Mouse (Mus musculus): ENCODE measurements around the gene Cog3. TPM values are rescaled to one million over a fixed set of nuclear protein-coding genes. Genes with fewer than 3 reads are reported as not detected.

Cog3 gene
- total RNA-seq, 4 experiments from 2014 or later, result 24.7 to 26.2 (median 25.5) TPM

DNA sequence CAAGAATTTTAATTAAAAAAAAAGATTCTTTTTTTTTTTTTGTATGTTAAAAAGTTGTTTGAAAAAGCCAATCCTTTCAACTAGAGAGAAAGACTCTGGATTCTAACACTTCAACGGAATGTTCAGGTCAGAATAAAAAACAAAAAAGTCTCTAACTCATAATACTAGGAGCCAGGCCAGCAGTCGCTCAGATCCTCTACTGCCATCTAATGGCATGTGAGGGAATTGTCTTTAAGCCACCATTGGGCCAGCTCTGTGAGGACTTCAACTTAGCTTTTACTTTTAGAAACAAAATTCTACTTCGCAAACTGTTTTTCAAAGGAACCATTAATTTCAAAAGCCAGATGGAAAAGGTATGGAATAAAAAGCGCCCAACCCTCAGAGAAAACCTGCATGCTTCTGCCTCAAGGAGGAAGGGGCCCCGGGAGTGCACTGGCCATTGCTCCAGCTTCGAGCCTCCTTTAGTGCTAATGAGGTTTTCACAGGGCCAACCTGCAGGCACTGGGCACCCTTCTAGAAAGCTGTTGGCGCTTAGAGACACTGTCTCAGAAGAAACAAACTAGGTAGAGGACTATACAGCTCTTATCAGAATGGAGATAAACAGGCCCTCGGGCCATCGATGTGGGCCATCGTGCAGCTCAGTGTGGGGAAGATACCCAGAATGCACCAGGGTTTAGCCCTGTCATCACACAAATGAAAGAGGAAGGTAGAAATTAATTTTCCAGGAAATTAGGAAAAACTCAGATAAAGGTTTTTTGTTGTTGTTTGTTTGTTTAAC is 6.9 kb upstream of the Cog3 start:
- DNase-seq (ENCODE audit: low spot score in 2 of 2), result no peak

DNA sequence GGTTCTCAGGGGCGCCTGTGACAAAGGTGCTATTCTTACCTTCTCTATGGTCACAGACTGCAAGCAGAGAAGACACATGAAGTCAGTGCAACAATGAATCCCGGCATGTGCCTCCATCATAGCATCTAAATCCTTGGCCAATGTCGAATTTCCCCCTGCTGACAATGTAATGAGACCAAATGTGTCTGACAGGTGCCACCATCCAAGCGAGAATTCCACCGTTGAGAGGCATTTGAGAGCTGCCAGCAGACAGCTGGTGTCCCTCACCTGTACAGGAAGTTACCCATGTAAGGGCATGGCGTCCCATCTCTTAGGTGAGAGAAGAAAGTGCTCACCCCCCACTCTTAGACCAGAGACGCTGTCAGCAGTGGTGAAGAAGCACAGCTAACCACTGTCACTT is 4.1 kb upstream of the Cog3 start:
- DNase-seq (ENCODE audit: low spot score in 2 of 2), result no peak

DNA sequence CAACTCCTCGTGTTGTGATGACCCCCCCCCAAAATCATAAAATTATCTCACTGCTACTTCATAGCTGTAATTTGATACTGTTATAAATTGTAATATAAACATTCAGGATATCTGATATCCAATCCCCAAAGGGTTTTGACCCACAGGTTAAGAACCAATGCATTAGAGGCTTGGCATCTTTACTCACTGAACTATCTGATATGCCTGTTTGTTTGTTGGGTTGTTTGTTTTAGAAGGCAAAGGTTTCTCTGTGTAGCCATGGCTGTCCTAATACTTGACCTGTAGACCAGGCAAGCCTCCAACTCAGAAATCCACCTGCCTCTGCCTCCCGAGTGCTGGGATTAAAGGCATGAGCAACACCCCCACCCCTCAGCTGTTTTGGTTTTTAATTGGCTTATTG is 3.5 kb upstream of the Cog3 start:
- DNase-seq (ENCODE audit: low spot score in 2 of 2), result no peak

DNA sequence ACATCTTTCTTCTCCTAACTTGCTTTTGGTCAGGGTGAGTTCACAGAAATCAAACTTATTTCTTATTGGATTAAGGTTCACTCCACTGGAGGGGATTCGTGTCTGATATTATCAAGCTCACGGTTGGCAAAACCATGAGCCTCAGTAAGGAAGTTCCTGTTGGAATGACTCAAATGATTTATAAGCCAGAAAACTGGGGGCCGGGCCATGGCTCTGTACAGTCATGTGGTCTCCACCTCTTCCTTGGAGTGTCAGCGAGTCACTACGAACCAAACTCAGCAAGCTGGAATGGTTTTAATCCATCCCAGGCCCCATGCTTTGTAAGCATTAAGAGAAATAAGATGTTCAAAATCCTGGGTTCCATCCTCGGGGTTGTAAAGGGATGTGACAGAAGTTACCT is 2.7 kb upstream of the Cog3 start:
- DNase-seq (ENCODE audit: low spot score in 2 of 2), result no peak

DNA sequence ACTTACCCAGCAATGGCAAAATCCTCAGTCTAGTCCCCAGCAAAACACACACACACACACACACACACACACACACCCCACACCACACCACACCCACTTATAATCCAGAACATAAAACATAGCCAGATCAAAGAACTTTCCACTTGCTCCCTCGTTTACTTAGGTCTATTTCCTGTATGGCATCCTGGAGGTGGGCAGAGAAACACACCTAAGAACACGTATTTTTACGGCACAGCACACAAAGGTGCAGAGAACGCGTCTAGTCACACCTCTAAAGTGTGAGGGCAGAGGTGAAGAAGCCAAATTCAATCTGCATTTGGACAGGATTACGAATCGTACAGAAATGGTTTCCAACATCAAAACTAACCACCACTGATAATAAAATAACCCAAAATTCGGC is 1.1 kb downstream of the Cog3 start:
- no peak for DNase-seq (ENCODE audit: low spot score in 2 of 2)

DNA sequence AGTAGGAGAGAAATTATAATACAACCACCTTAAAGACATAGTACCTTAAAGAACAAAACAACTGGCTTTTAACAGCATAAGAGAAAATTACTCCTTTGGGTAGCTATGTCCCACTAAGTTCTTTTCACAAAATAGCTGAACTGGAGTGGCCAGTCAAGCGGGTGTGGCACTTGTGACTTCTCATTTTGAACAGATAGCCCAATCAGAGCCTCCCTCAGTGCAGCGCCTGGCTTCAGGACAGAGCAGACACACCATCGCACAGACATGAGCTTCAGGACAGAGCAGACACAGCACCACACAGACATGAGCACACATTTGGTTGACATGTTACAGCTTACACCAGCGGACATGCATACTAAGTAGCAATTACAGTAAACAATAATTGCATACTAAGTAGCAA is 3.3 kb downstream of the Cog3 start:
- no peak for DNase-seq (ENCODE audit: low spot score in 2 of 2)

DNA sequence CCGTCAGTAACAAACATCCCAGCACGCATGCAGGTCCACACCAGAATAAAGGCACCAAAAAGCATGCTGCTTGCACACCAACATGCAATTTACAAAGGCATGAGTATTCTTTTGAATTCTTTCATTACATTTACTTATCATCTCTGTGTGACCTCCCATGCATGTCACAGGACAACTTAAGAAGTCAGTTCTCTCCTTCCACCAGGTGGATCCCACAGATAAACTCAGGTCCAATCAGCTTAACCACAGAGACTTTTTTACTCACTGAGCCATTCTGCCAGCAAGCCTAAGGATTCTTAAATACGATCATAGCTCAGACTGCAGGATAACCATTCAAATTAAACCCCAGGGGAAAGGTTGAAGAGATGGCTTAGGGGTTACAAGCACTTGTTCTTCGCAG is 5.2 kb downstream of the Cog3 start:
- DNase-seq (ENCODE audit: low spot score in 2 of 2), result no peak

DNA sequence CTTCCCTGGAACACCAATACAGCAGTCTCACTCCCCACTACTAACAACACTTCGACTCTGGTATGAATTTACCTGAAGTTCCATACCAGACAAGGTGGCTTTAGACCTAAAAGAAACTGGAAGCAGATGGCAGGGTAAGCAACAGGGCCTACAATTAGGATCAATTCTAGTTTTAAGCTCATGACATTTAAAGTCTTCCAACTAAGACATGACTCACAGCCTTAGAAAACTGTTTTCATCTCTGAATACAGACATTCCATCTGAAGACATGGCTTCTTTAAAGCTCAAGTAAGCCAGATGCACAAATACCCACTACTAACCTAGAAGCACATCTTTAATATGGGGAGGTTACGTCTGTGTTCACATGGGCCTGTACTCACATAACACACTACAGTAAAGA is 6.4 kb downstream of the Cog3 start:
- no peak for DNase-seq (ENCODE audit: low spot score in 2 of 2)

DNA sequence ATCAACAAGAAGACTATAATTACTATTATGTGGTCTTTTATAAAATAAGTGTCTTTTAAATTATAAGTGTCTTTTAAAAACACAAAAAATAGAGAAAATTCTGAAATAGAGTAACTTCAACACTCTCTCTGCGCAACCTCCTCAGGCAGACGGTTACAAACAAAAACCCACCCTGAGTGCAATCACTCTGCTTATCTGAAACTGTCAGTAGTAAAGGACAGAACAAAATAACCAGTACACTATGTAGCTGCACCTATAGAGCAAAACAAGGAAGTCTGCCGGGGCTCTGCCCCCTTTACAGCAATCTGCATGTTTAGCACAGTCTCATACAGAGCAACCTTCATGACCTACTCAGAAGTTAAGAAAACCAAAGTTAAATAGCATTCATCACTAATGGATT is 12.4 kb downstream of the Cog3 start:
- DNase-seq (ENCODE audit: low spot score in 2 of 2), result no peak

DNA sequence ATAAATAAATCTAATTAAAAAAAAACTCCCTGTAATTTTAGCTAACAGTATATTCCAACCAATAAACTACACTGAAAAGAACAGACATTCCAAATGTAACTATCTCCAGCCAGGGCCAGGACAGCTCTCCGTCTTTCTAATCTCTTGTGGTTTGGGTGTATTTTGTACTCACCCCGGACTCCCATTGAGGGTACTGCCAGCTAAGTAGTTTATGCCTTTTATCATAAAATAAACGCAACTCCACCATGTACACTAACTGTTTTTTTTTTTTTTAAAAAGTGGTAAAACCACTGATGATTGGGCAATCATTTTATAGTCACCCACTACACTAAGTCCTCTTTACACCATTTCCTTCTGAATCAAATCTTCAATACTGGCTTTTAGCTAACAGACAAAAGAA is 18.7 kb downstream of the Cog3 start:
- DNase-seq (ENCODE audit: low spot score in 2 of 2), result no peak

DNA sequence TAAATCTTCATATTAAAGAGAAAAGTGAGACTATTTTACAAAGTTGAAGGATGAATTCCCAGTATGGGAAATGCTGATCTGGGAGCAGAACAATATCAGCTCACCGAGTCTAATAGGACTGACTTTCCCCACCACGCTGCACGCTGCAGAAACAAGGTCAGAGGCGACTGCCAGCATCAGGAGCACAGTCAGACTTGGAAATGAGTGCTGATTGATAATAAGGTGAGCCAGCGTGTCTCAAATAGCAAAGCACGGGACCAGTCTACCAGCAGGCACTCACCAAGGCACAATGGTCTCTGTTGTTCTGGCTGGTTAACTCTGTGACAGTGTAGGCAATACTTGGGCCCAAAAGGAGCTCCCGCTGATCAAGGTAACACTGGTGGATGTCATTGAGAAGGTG is 21.7 kb downstream of the Cog3 start:
- no peak for DNase-seq (ENCODE audit: low spot score in 2 of 2)

DNA sequence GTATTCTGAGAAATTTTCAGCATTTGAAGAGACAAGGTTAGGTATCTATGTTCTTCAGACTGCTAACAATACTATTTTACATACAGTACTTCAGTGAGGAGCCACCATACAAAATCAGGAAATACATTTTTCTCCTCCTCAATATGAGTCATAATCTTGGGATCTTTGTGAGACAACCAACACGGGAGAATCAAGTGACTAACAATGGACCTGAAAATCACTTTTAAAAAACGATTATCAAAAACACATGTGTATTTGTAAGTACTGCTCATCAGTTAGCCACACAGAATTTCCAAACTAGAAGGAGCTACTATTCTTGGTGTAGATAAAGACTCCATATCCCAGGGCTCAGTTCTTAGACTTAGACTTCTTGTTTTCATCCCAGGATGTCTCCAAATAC is 23.0 kb downstream of the Cog3 start:
- no peak for DNase-seq (ENCODE audit: low spot score in 2 of 2)

DNA sequence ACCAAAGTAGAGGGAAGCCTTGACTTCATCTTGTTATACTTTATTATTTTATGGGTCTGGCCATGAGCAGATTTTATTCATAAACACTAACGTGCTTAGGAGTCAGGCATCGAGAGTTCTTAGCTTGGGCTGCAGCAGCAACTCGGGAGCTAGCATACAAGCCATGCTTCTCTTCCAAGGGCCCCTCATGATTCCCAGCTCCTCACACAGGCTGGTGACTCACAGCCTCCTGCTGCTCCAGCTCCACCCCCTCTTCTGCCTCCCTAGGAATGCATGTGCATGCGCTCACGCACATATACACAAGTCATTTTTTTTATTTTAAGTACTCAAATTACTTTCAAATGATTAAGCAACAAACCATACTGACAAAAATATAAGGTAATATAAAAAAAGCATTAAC is 26.2 kb downstream of the Cog3 start:
- no peak for DNase-seq (ENCODE audit: low spot score in 2 of 2)

DNA sequence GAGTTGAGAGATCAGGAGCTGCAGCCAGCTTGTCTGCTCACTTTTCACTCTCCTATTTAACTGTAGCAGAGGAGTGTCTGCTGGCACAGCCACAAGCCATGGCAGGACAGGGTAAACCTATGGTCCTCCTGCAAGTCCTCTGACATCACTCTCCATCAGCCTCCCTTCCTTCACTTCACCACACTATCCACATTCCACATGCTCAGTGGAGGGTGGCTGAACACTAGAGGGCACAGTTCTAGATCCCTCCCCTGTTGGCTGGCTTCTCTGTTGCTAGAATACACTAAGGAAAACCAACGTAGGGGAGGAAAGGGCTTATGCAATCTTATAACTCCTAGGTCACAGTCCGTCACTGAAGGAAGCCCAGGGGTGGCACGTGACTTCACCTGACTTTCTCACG is 27.3 kb downstream of the Cog3 start:
- DNase-seq (ENCODE audit: low spot score in 2 of 2), result no peak

DNA sequence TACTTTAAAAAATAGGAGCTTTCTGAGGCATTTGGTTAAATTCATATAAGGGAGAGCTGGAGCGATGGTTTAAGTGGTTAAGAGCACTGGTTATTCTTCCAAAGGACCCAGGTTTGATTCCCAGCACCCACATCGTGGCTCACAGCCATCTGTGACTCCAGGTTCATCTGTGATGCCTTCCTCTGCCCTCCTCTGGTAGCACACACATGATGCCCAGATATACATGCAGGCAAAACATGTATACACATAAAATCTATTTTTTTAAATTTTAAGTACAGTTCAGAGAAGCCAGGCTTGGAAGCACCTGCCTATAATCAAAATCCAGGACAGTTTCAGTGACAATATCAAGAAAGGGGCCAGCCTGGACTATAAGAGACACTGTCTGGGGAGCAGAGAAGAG is 31.5 kb downstream of the Cog3 start:
- DNase-seq (ENCODE audit: low spot score in 2 of 2), result no peak

DNA sequence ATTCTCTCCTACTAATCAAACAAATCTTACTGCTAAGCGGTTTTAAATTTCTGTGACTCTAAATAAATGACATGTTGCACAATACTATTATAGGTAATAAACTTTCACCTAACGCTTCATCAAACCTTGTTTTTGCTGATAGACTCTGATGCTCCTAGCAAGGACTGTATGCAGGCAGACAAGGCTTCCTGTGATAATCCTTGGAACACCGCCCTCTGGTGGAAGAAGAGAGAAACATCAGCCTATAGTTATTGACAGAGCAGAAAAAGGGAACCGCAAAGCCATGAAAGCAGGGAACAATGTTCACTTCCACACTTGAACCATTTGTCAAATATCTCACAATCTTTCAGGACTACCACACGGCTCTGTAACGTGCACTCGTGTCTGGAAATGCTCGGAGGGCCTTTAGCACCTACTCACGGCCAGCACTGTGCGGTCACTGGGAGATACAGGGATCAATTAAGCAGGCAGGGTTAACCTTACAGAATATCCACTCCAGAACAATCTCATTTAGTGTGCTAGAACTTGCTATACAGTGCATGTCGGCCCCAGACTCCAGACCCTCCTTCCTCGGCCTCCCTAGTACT is 32.2 kb downstream of the Cog3 start:
- peak in 1 of 2 experiments; percentile 9 for DNase-seq (ENCODE audit: low spot score in 2 of 2)

DNA sequence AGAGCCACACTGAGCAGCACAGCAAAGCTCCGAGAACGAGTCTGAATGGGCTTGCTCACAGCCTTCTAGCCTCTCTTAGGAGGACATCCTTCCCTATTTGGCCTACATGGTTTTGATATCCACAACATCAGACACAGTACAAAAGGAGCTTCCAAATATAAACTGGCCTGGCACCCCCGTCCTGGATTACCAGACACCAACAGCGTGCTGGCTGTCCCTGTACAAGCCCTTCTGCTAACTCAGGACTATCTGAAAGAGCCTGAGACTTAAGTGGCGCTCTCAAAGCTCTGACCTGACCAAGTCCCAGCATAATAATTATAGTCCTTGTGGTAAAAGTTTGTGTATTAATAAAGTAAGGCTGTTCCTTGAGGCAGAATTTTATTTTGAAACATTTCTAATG is 34.2 kb downstream of the Cog3 start:
- no peak for DNase-seq (ENCODE audit: low spot score in 2 of 2)

DNA sequence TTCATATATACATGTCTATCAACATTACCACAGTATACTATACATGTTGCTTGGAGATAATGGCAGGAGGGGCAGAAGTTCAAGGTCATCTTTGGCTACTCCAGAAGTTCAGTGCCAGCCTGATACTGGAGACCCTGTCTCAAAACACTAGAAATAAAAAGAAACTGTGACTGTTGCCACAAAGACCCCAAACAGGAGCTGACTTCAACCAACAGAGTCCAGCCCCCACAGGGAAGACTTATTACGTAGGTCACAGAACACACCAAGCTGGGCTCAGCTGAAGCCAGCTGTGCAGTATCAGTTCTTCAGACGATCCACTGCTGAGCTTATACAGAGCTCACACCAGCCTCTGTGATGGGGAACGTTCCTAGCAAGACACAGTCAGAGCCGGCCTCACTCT is 37.9 kb downstream of the Cog3 start:
- DNase-seq (ENCODE audit: low spot score in 2 of 2), result no peak

DNA sequence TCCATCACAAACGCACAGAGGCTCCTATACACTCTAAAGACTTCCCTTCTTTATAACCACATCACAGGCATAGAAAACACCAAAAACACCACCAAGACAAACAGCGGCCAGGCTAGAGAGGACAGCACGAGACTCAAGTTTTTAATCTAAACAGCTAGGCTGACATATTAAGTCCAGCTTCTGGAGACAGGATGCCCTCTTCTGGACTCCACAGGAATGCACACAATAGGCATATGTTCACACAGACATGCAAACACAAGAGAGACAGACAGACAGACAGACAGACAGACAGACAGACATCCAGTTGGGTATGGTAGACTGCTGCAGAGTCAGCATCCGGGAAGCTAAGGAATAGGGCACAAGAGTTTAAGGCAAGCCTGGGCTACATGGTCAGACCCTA is 40.7 kb downstream of the Cog3 start:
- no peak for DNase-seq (ENCODE audit: low spot score in 2 of 2)

DNA sequence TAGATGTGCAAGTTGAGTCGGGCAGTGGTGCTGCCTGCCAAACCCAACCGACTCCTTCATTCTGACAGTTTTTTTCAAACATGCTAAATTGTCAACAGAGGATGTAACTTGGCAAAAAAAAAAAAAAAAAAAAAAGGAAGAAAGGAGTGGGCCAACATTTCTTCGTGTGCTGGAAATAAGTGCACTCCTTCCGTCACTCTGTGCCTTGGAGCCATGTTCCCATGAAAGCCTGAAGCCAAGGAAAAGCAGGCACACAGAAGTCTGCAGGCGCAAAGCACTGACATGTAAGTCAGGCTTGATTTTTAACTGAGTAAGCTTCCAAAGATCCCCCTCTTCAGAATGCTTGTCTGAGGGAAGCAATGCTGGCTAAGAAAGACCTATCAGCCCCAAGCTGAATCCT is 41.6 kb downstream of the Cog3 start:
- DNase-seq (ENCODE audit: low spot score in 2 of 2), result no peak

DNA sequence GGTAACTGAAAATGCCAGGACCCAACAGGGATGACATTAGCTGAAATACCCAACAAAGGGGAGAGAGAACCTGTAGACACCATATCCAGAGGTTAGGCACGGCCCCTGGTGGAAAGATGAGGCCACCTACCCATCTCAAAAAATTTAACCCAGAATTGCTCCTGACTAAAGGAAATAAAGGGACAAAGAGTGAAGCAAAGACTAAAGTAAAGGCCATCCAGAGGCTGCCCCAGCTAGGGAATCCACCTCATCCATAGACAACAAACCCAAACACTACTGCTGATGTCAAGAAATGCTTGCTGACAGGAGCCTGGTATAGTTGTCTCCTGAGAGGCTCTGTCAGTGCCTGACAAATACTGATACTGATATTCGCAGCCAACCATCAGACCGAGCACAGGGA is 42.6 kb downstream of the Cog3 start:
- DNase-seq (ENCODE audit: low spot score in 2 of 2), result no peak

DNA sequence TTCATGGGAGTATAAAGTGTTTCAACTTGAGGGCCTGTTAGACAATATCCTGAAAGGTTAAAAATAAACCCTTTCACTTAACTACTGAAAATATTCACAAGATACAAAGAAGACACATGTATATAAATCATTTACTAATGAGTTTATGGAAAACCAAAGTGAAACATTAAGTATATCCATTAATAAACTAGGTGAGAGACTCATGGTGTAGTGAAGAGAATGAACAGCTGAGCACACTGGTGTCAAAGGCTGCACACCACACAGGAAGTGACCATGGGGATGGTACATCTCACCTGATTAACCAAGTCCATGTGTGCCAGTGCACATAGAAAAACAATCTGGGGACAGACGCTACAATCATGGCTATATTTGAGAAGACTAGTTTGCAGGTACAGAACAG is 45.3 kb downstream of the Cog3 start:
- DNase-seq (ENCODE audit: low spot score in 2 of 2), result no peak

DNA sequence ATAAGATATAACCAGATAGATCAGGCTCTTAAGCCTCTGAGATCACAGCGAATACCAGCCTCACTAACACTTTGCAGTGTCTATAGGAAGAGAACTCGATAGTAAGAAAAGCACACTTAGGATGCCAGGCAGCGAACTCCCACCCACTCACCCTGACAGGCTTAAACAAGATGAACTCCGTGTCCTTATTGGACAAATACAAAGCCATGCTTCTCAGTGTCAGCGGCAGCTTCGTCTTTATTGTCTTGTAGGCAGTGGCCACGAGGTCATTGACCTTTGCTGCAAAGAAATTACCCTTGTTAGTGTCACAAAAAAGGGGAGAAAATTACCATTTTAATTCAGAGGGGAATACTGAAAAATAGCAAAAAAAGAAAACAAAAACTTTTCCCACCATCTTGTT is 46.5 kb downstream of the Cog3 start:
- no peak for DNase-seq (ENCODE audit: low spot score in 2 of 2)

DNA sequence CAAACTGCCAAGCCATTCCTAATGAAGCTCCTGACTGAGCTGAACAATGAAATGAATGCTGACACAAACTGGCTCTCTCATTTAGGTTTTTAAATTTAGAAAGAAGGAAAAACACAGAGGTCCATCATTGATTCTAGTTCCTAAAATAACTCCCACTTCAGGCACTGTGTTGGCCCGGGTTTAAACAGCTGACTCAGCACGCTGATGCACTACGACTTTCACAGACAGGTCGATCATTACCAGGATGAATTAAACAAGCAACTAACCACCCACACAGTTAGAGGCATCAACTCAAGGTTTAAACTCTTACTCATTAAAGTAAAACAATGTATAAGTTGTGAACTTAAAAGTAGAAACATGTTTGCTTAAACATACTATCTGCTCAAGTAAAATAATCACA is 47.7 kb downstream of the Cog3 start:
- DNase-seq (ENCODE audit: low spot score in 2 of 2), result no peak
